Mouse (Mus musculus): ENCODE data around the gene Prss22. TPM values are rescaled to one million over a fixed set of nuclear protein-coding genes. Genes with fewer than 3 reads are reported as not detected.

Gene Prss22
- polyA plus RNA-seq, 1 experiment from 2014 or later, result not detected

DNA sequence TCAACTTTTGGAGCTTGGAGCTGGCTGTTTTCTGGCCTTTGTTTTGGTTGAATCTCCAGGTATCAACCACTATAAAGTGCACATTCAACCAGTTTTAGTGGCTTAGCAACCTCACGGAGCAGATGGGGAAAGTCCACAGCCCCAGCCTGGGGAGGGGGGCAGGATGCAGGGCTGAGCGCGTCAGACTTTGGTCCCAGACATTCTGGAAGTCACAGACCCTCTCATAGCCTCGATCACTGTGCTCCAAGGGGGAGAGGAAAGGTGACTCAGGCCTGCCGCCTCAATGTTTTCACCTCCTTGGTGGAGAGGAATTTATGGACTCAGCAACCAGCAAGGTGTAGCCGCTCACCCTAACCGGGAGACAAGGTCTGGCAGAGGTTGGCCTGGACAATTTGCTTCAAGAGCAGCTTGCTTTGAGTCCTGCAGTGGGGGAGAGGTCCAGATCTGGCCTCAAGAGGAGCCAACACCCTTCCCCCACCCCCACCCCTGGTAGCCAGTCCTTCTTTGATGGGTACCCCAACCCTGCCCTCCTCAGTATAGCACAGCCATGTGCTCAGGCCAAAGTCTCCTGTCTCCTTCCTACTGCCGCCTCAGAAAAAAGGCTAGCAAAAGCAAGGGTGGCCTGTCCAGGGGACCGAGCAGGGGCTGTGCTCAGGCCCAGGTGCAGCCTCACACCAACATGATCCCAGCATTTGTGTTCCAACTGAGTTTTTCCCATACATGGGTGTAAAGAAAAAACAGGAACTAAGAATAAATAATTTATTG, 4.9 kb downstream of the Prss22 start:
- 71% methylated on average over 9 of the region's 9 CpGs for WGBS
- ATAC-seq (replicated peaks; ENCODE audit: extremely low read depth, insufficient read depth, low FRiP score), result no peak
- Histone ChIP-seq H3K27me3 (ENCODE audit: control insufficient read depth, insufficient read depth, low read length) (peaks cover 23% of the 10 kb centered on the region), H3K9ac (ENCODE audit: low read length) (peak overlapping the region; percentile 43; the same call in 1 of the 2 replicates), H3K4me1 (ENCODE audit: control insufficient read depth, insufficient read depth, low read length) (no peaks in the 10 kb centered on the region), H3K4me2 (ENCODE audit: low read depth, low read length) (peak overlapping the region; percentile 53), H3K27ac (ENCODE audit: low read length) (no peak overlapping the region), H3K36me3 (ENCODE audit: control insufficient read depth, insufficient read depth) (no peaks in the 10 kb centered on the region), H3K4me3 (ENCODE audit: low read length) (no peak overlapping the region), H3K9me3 (replicated peaks; ENCODE audit: control insufficient read depth, low read length) (no peaks in the 10 kb centered on the region)

- H3K4me3 ChIP-seq (ENCODE audit: low read length), result no peak overlapping the region
- no peaks in the 10 kb centered on the region for H3K36me3 ChIP-seq (ENCODE audit: control insufficient read depth, insufficient read depth)
- no peak overlapping the region for H3K4me2 ChIP-seq (ENCODE audit: low read depth, low read length)
- H3K9me3 ChIP-seq (replicated peaks; ENCODE audit: control insufficient read depth, low read length), result no peaks in the 10 kb centered on the region
- no peak overlapping the region for H3K27ac ChIP-seq (ENCODE audit: low read length)
- 27% methylated on average over 2 of the region's 2 CpGs for WGBS
- ATAC-seq (replicated peaks; ENCODE audit: extremely low read depth, insufficient read depth, low FRiP score), result no peak
- peaks cover 17% of the 10 kb centered on the region; the same call in 1 of the 2 replicates for H3K27me3 ChIP-seq (ENCODE audit: control insufficient read depth, insufficient read depth, low read length)
- H3K4me1 ChIP-seq (ENCODE audit: control insufficient read depth, insufficient read depth, low read length), result no peaks in the 10 kb centered on the region
- H3K9ac ChIP-seq (ENCODE audit: low read length), result no peak overlapping the region
Measured at GRCm38 (mm10) chr17:23989802-23990201, 8.1 kb downstream of the Prss22 start.

GRCm38 (mm10) chr17:23984989-23985388, 12.9 kb downstream of the Prss22 start:
- Histone ChIP-seq H3K9ac (ENCODE audit: low read length) (no peak overlapping the region), H3K4me3 (ENCODE audit: low read length) (no peak overlapping the region), H3K9me3 (replicated peaks; ENCODE audit: control insufficient read depth, low read length) (no peaks in the 10 kb centered on the region), H3K27me3 (ENCODE audit: control insufficient read depth, insufficient read depth, low read length) (peaks cover 4% of the 10 kb centered on the region; the same call in 1 of the 2 replicates), H3K27ac (ENCODE audit: low read length) (no peak overlapping the region), H3K4me2 (ENCODE audit: low read depth, low read length) (no peak overlapping the region), H3K36me3 (ENCODE audit: control insufficient read depth, insufficient read depth) (no peaks in the 10 kb centered on the region), H3K4me1 (ENCODE audit: control insufficient read depth, insufficient read depth, low read length) (no peaks in the 10 kb centered on the region)
- 63% methylated on average over 1 of the region's 1 CpGs for WGBS
- ATAC-seq (replicated peaks; ENCODE audit: extremely low read depth, insufficient read depth, low FRiP score), result no peak

DNA sequence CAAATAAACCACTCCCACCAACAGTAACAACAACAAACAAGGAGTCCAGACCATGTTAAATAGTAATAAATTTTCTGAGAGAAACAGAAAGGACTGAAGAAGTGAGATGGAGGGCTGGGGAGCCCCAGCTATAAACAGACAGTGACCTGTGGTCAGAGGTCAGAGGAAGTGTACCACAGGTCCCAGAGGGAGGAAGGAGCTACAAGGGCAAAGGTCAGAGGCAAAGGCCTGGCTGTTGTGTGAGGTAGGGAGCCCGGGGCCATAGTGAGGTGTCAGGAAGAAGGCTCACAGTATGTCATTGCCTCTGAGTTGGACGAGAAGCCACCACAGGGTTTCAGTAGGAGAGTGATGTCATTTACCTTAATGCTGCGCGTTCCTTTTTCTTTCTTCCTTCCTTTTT, 15.0 kb downstream of the Prss22 start:
- H3K36me3 ChIP-seq (ENCODE audit: control insufficient read depth, insufficient read depth), result no peaks in the 10 kb centered on the region
- no peak for ATAC-seq (replicated peaks; ENCODE audit: extremely low read depth, insufficient read depth, low FRiP score)
- H3K27ac ChIP-seq (ENCODE audit: low read length), result no peak overlapping the region
- no peak overlapping the region for H3K4me3 ChIP-seq (ENCODE audit: low read length)
- H3K4me1 ChIP-seq (ENCODE audit: control insufficient read depth, insufficient read depth, low read length), result no peaks in the 10 kb centered on the region
- H3K9me3 ChIP-seq (replicated peaks; ENCODE audit: control insufficient read depth, low read length), result no peaks in the 10 kb centered on the region
- WGBS, result 59% methylated on average over 4 of the region's 4 CpGs
- no peaks in the 10 kb centered on the region for H3K27me3 ChIP-seq (ENCODE audit: control insufficient read depth, insufficient read depth, low read length)
- no peak overlapping the region for H3K4me2 ChIP-seq (ENCODE audit: low read depth, low read length)
- H3K9ac ChIP-seq (ENCODE audit: low read length), result no peak overlapping the region

DNA sequence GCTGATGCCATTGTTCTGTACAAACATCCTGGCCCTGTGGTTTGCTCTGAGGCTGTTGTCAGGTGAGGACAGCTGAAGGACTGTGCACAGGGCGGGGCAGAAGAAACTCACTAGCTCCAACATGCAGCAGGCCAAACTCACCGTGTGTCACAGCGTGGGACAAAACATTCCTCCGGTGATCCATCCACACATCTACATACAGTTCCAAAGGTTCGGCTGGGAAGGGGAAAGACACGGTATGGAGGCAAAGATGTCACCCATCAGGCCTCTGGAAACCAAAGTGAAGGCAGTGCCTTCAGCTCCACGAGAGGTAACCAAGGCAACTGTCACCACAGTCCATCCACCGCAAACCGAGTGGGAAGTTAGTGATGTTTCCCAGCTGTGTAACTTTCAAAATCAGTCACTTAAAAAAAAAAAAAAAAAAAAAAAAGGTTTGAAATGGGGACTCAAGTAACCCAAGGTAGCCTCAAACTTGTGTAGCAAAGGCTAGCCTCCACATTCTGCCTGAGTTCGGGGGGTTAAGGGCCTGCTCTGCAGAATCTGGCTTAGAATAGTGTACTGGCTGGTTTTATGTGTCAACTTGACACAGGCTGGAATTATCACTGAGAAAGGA, 17.5 kb downstream of the Prss22 start, which contains the start of gene Prss30:
Gene Prss30 (minus strand): TSS at position 270 of the 613 bp plus-strand sequence.
- no peaks in the 10 kb centered on the region for H3K36me3 ChIP-seq (ENCODE audit: control insufficient read depth, insufficient read depth)
- no peak within 1 kb of the TSS for H3K4me3 ChIP-seq (ENCODE audit: low read length)
- no peak within 1 kb of the TSS for H3K9ac ChIP-seq (ENCODE audit: low read length)
- H3K27me3 ChIP-seq (ENCODE audit: control insufficient read depth, insufficient read depth, low read length), result no peaks in the 10 kb centered on the region
- H3K4me1 ChIP-seq (ENCODE audit: control insufficient read depth, insufficient read depth, low read length), result no peaks in the 10 kb centered on the region
- no peak within 1 kb of the TSS for H3K4me2 ChIP-seq (ENCODE audit: low read depth, low read length)
- no peaks in the 10 kb centered on the region for H3K9me3 ChIP-seq (replicated peaks; ENCODE audit: control insufficient read depth, low read length)
- H3K27ac ChIP-seq (ENCODE audit: low read length), result no peak within 1 kb of the TSS
- WGBS, result 64% methylated on average over 10 of the region's 10 CpGs
- no peak for ATAC-seq (replicated peaks; ENCODE audit: extremely low read depth, insufficient read depth, low FRiP score)

DNA sequence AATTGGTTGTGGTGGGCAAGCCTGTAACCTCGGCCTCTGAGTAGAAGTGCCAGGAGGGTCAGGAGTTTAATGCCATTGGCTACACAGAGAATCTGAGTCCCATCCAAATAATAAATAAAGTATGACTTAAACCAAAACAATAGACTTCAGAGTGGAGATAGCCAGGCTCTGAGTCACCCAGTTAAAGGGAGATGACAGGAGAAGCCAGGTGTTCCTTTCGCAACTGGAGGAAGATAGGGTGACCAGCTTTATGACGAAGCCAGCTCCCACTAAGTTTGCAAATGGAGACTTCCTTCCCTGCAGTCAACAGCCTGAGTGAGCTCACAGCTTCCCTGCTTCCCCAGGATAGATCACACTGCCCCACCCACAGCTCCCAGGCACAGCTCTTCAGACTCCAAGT, 18.4 kb downstream of the Prss22 start:
- H3K27me3 ChIP-seq (ENCODE audit: control insufficient read depth, insufficient read depth, low read length), result no peaks in the 10 kb centered on the region
- 57% methylated on average over 3 of the region's 3 CpGs for WGBS

DNA sequence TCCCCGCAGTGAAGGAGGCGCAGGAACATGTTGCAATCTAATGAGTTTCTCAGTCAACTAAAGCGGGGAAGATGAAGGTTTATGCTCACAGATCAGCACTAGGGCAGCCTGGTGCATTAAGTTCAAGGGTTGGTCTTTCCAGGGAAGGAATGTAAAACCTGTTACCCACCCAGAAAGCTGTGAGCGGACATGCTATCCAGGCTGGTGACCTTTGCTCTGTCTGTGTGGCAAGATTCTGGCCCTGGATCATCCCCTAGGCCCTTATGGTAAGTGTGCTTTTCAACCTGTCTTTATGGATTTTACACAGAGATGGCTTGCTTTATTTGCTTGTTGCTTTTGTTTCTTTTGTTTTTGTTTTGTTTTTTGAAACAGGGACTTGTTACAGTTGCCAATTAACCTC, 21.2 kb downstream of the Prss22 start:
- Histone ChIP-seq H3K4me2 (ENCODE audit: low read depth, low read length) (no peak overlapping the region), H3K4me1 (ENCODE audit: control insufficient read depth, insufficient read depth, low read length) (no peaks in the 10 kb centered on the region), H3K27me3 (ENCODE audit: control insufficient read depth, insufficient read depth, low read length) (no peaks in the 10 kb centered on the region), H3K9ac (ENCODE audit: low read length) (no peak overlapping the region), H3K27ac (ENCODE audit: low read length) (no peak overlapping the region), H3K36me3 (ENCODE audit: control insufficient read depth, insufficient read depth) (no peaks in the 10 kb centered on the region), H3K9me3 (replicated peaks; ENCODE audit: control insufficient read depth, low read length) (no peaks in the 10 kb centered on the region), H3K4me3 (ENCODE audit: low read length) (no peak overlapping the region)
- WGBS, result 83% methylated on average over 4 of the region's 4 CpGs
- no peak for ATAC-seq (replicated peaks; ENCODE audit: extremely low read depth, insufficient read depth, low FRiP score)

More for the DNA sequence above, 18.4 kb downstream of the Prss22 start:
- H3K4me1 ChIP-seq (ENCODE audit: control insufficient read depth, insufficient read depth, low read length), result no peaks in the 10 kb centered on the region
- no peak overlapping the region for H3K27ac ChIP-seq (ENCODE audit: low read length)
- no peak overlapping the region for H3K4me2 ChIP-seq (ENCODE audit: low read depth, low read length)
- H3K4me3 ChIP-seq (ENCODE audit: low read length), result no peak overlapping the region
- no peaks in the 10 kb centered on the region for H3K9me3 ChIP-seq (replicated peaks; ENCODE audit: control insufficient read depth, low read length)
- ATAC-seq (replicated peaks; ENCODE audit: extremely low read depth, insufficient read depth, low FRiP score), result no peak
- no peak overlapping the region for H3K9ac ChIP-seq (ENCODE audit: low read length)
- H3K36me3 ChIP-seq (ENCODE audit: control insufficient read depth, insufficient read depth), result no peaks in the 10 kb centered on the region

DNA sequence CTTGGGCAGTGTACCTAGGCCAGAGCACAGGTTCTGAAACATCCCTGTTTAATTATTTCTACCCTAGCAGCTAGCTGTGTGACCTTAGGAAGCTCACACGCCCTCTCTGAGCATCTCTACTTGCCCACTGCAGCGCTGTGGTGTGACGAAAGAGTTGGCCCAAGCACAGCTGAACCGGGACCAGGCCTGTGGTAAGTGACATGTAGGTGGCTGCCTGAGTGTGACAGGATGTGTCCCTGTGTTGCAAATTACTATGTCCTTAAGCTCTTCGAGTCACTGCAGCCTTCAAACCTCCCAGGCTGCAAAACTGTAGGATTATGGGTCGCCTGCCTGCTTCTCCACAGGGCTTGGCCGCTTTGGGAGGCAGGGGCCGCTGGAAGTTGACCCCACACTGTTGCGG, 26.6 kb downstream of the Prss22 start:
- Histone ChIP-seq H3K4me1 (ENCODE audit: control insufficient read depth, insufficient read depth, low read length) (no peaks in the 10 kb centered on the region), H3K27ac (ENCODE audit: low read length) (no peak overlapping the region), H3K4me3 (ENCODE audit: low read length) (no peak overlapping the region), H3K9ac (ENCODE audit: low read length) (no peak overlapping the region), H3K27me3 (ENCODE audit: control insufficient read depth, insufficient read depth, low read length) (no peaks in the 10 kb centered on the region), H3K9me3 (replicated peaks; ENCODE audit: control insufficient read depth, low read length) (no peaks in the 10 kb centered on the region), H3K4me2 (ENCODE audit: low read depth, low read length) (no peak overlapping the region), H3K36me3 (ENCODE audit: control insufficient read depth, insufficient read depth) (no peaks in the 10 kb centered on the region)
- no peak for ATAC-seq (replicated peaks; ENCODE audit: extremely low read depth, insufficient read depth, low FRiP score)
- WGBS, result 72% methylated on average over 9 of the region's 9 CpGs

DNA sequence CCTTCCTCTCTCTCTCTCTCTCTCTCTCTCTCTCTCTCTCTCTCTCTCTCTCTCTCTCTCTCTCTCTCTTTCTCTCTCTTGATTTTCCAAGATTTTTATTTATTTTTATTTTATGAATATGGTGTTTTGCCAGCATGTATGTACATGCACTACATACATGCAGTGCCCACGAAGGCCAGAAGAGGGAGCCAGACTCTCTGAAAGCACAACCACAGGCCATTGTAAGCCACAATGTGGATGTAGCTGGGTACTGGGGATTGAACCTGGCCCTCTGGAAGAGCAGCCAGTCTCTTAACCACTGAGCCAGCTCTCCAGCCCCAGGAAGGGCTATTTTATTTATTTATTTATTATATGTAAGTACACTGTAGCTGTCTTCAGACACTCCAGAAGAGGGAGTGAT, 28.7 kb downstream of the Prss22 start:
- WGBS, result 6% methylated on average over 1 of the region's 1 CpGs
- Histone ChIP-seq H3K9me3 (replicated peaks; ENCODE audit: control insufficient read depth, low read length) (no peaks in the 10 kb centered on the region), H3K27ac (ENCODE audit: low read length) (no peak overlapping the region), H3K4me3 (ENCODE audit: low read length) (no peak overlapping the region), H3K4me1 (ENCODE audit: control insufficient read depth, insufficient read depth, low read length) (no peaks in the 10 kb centered on the region), H3K9ac (ENCODE audit: low read length) (no peak overlapping the region), H3K36me3 (ENCODE audit: control insufficient read depth, insufficient read depth) (no peaks in the 10 kb centered on the region), H3K4me2 (ENCODE audit: low read depth, low read length) (no peak overlapping the region), H3K27me3 (ENCODE audit: control insufficient read depth, insufficient read depth, low read length) (no peaks in the 10 kb centered on the region)
- ATAC-seq (replicated peaks; ENCODE audit: extremely low read depth, insufficient read depth, low FRiP score), result no peak; the same call in 1 of the 2 replicates
